Mouse (Mus musculus): ENCODE data around the gene Dtl. TPM values are rescaled to one million over a fixed set of nuclear protein-coding genes. Genes with fewer than 3 reads are reported as not detected.

The Dtl gene
- total RNA-seq, 1 experiment from 2014 or later, result 81.7 TPM

- no peak for ATAC-seq (replicated peaks in 1 of 2; ENCODE audit: insufficient read depth in 1 of 2, low FRiP score in 2 of 2, low TSS enrichment in 1 of 2, low read depth in 1 of 2, poor library complexity in 2 of 2, severe bottlenecking in 2 of 2)
Measured at GRCm38 (mm10) chr1:191499666-191500065, 75.7 kb downstream of the Dtl start.

GRCm38 (mm10) chr1:191498271-191498955 lies 76.9 kb downstream of the Dtl start:
- ATAC-seq (replicated peaks in 1 of 2; ENCODE audit: insufficient read depth in 1 of 2, low FRiP score in 2 of 2, low TSS enrichment in 1 of 2, low read depth in 1 of 2, poor library complexity in 2 of 2, severe bottlenecking in 2 of 2), result no peak

GRCm38 (mm10) chr1:191496676-191497075 lies 78.7 kb downstream of the Dtl start:
- no peak for ATAC-seq (replicated peaks in 1 of 2; ENCODE audit: insufficient read depth in 1 of 2, low FRiP score in 2 of 2, low TSS enrichment in 1 of 2, low read depth in 1 of 2, poor library complexity in 2 of 2, severe bottlenecking in 2 of 2)

- no peak for ATAC-seq (replicated peaks in 1 of 2; ENCODE audit: insufficient read depth in 1 of 2, low FRiP score in 2 of 2, low TSS enrichment in 1 of 2, low read depth in 1 of 2, poor library complexity in 2 of 2, severe bottlenecking in 2 of 2)
Measured at GRCm38 (mm10) chr1:191495051-191495467, 80.3 kb downstream of the Dtl start.

GRCm38 (mm10) chr1:191494303-191494655 lies 81.1 kb downstream of the Dtl start:
- no peak for ATAC-seq (replicated peaks in 1 of 2; ENCODE audit: insufficient read depth in 1 of 2, low FRiP score in 2 of 2, low TSS enrichment in 1 of 2, low read depth in 1 of 2, poor library complexity in 2 of 2, severe bottlenecking in 2 of 2)

- peak; percentile 19 to 42; a peak in 1 of 4 replicates for ATAC-seq (replicated peaks in 1 of 2; ENCODE audit: insufficient read depth in 1 of 2, low FRiP score in 2 of 2, low TSS enrichment in 1 of 2, low read depth in 1 of 2, poor library complexity in 2 of 2, severe bottlenecking in 2 of 2)
Measured at GRCm38 (mm10) chr1:191493476-191494302, 81.7 kb downstream of the Dtl start.

GRCm38 (mm10) chr1:191490446-191490845 lies 84.9 kb downstream of the Dtl start:
- no peak for ATAC-seq (replicated peaks in 1 of 2; ENCODE audit: insufficient read depth in 1 of 2, low FRiP score in 2 of 2, low TSS enrichment in 1 of 2, low read depth in 1 of 2, poor library complexity in 2 of 2, severe bottlenecking in 2 of 2)

Other genes with a start within 250 kb of the Dtl start
- 27.1 and 37.1 TPM in 2 replicates for gene Tmem206, start 249.6 kb downstream of the Dtl start, total RNA-seq (2017)
- 135 and 180 TPM in 2 replicates for gene Ppp2r5a, start 172.3 kb downstream of the Dtl start, total RNA-seq (2017)
- 63.7 and 76.4 TPM in 2 replicates for gene Ints7, start 92 bp upstream of the Dtl start, total RNA-seq (2017)
- 24.0 and 34.2 TPM in 2 replicates for gene Lpgat1, start 142.3 kb upstream of the Dtl start, total RNA-seq (2017)
- 24.4 and 25.0 TPM in 2 replicates for gene Nek2, start 245.9 kb upstream of the Dtl start, total RNA-seq (2017)